Mouse (Mus musculus) megakaryocyte, embryonic 14.5 days (primary cell): ENCODE results near the gene Aplp2. TPM values are rescaled to one million over a fixed set of nuclear protein-coding genes. Genes with fewer than 3 reads are reported as not detected.
"Not testable (repeated sequence)": the region's sequence is repeated elsewhere in the genome, so short reads cannot be mapped to it uniquely, and the experiment has no call there.

ENCODE experiments used
- H3K27me3 ChIP-seq: replicated peaks from 2 replicates; pipeline ENCODE3; 2012; ENCODE audit warnings: inconsistent platforms
- H3K36me3 ChIP-seq: replicated peaks from 2 replicates; pipeline ENCODE3; 2012; ENCODE audit warnings: low read length, inconsistent platforms, mixed read lengths
- H3K4me1 ChIP-seq: 2 replicates; pipeline ENCODE4 v1.6.1; 2012; ENCODE audit warnings: inconsistent platforms
- H3K4me3 ChIP-seq: replicated peaks from 2 replicates; pipeline ENCODE3; 2012; ENCODE audit warnings: moderate library complexity, mild to moderate bottlenecking, inconsistent platforms
- H3K9me3 ChIP-seq: 2 replicates; pipeline ENCODE4 v1.6.1; 2012; ENCODE audit warnings: inconsistent platforms
- FLI1 ChIP-seq: IDR thresholded peaks from 2 replicates; pipeline ENCODE4 v1.6.1; 2012; ENCODE audit warnings: low read length, inconsistent platforms, mixed read lengths
- GATA1 ChIP-seq: IDR thresholded peaks from 3 replicates; pipeline ENCODE4 v1.6.1; 2012; ENCODE audit warnings: mixed read lengths, low read length, inconsistent platforms, borderline replicate concordance
- polyA plus RNA-seq: library from polyadenylated mRNA; stranded (reverse); fragments of >175 nt; gene quantifications from 2 replicates; pipeline ENCODE4 v1.2.3, GENCODE M21; 2012; ENCODE audit warnings: low replicate concordance; ENCODE audit not compliant: insufficient read depth

Gene Aplp2
- polyA plus RNA-seq, 1 experiment = 4.7 TPM

DNA sequence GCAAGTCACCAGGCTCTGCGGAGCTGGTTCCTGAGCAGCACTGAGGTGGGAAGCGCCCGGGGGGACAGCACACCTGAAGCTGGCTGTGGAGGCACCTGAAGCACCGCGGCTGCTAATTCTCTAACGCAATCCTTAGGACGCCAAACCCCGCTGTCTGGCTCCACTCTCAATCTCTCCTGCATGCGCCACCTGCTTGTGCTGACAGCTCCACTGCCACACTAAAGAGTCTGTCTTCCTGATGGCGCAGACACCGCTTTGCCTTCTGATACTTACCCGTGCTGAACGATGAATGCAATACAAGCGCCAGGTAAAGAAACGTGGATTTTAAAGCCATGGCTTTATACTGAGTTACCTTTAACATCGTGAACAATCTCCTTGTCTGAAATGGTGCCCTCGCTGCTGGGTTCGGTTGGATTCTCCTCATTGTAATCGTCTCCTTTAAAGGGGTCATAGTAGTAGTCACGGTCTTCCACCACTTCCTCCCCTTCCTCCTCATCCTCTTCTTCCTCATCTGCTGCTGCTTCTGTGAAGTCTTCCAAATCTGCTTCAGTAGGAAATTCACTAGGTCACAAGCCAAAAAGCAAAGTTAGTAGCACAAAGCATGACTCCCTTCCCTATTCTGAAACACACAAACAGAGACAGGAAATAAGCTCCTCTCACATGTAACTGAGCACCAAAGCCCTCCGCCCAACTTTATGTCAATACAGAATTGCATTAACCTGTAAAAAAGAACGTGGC lies 43.1 kb downstream of the Aplp2 start:
- H3K4me3 ChIP-seq = no peak overlapping the region
- peaks cover 2% of the 10 kb centered on the region for H3K36me3 ChIP-seq
- no peak for TF ChIP-seq GATA1
- no peak for TF ChIP-seq FLI1
- H3K9me3 ChIP-seq = no peaks in the 10 kb centered on the region
- peaks cover 11% of the 10 kb centered on the region for H3K4me1 ChIP-seq
- H3K27me3 ChIP-seq = peaks cover 8% of the 10 kb centered on the region

- peaks cover 2% of the 10 kb centered on the region for H3K36me3 ChIP-seq
- no peak overlapping the region for H3K4me3 ChIP-seq
These were observed 44.3 kb downstream of the Aplp2 start for GRCm38 (mm10) chr9:31167305-31167704.

GRCm38 (mm10) chr9:31165505-31165904 lies 46.1 kb downstream of the Aplp2 start:
- H3K4me1 ChIP-seq = peaks cover 10% of the 10 kb centered on the region
- not testable (repeated sequence) for H3K36me3 ChIP-seq, H3K4me3 ChIP-seq, H3K27me3 ChIP-seq, H3K9me3 ChIP-seq

More at GRCm38 (mm10) chr9:31167305-31167704, 44.3 kb downstream of the Aplp2 start:
- no peaks in the 10 kb centered on the region for H3K9me3 ChIP-seq
- TF ChIP-seq GATA1 (no peak), FLI1 (no peak)
- peaks cover 8% of the 10 kb centered on the region for H3K27me3 ChIP-seq
- H3K4me1 ChIP-seq = peaks cover 18% of the 10 kb centered on the region

- Histone ChIP-seq H3K36me3 (peaks cover 1% of the 10 kb centered on the region), H3K9me3 (no peaks in the 10 kb centered on the region), H3K4me1 (peaks cover 10% of the 10 kb centered on the region), H3K27me3 (peaks cover 6% of the 10 kb centered on the region), H3K4me3 (no peak overlapping the region)
- TF ChIP-seq FLI1 (no peak), GATA1 (no peak)
These were observed 48.3 kb downstream of the Aplp2 start for GRCm38 (mm10) chr9:31163327-31163726.

- TF ChIP-seq GATA1 = no peak
- no peak for TF ChIP-seq FLI1
- no peaks in the 10 kb centered on the region for H3K36me3 ChIP-seq
These were observed 48.7 kb downstream of the Aplp2 start for GRCm38 (mm10) chr9:31162911-31163310.

DNA sequence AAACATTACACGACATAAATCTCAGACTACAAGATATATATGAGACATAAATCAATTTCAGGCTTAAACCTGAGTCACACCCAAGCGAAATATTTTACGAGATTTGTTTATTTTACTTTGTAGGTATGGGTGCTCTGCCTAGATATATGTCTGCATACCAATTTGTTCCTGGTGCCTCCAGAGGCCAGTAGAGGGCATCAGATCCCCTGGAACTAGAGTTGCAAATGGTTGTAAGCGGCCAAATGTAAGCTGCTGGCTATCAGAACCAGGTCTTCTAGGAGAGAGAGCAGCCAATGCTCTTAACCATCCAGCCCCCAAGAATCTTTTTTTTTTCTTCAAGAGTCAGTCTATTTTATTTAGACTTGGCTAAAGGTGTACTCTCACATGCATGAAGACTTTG lies 51.7 kb downstream of the Aplp2 start:
- H3K36me3 ChIP-seq = peaks cover 4% of the 10 kb centered on the region
- no peak overlapping the region for H3K4me3 ChIP-seq
- H3K27me3 ChIP-seq = no peaks in the 10 kb centered on the region
- H3K9me3 ChIP-seq = no peaks in the 10 kb centered on the region
- TF ChIP-seq GATA1 = no peak
- peaks cover 13% of the 10 kb centered on the region for H3K4me1 ChIP-seq

More at GRCm38 (mm10) chr9:31162911-31163310, 48.7 kb downstream of the Aplp2 start:
- H3K4me3 ChIP-seq = no peak overlapping the region
- peaks cover 10% of the 10 kb centered on the region for H3K4me1 ChIP-seq
- no peaks in the 10 kb centered on the region for H3K9me3 ChIP-seq
- peaks cover 6% of the 10 kb centered on the region for H3K27me3 ChIP-seq

DNA sequence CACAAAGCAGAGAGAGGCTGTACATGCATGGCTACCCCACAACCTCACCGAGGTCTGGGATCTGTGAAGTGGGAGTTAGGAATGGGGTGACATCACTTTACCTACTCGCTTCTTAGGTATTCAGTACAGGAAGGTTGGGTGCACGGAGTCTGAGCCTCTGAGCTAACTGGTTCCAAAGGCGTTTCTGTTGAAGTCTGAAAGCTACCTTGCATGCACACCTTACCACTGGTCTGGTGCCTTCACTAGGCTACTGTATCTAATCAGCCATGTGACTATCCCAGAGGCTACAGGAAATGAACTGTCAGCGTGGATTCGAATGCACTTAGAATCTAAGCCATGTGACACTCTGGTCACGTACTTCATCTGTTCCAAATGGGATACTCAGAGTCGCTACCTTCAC lies 55.0 kb downstream of the Aplp2 start:
- Histone ChIP-seq H3K36me3 (peaks cover 4% of the 10 kb centered on the region), H3K4me3 (no peak overlapping the region), H3K9me3 (no peaks in the 10 kb centered on the region), H3K27me3 (no peaks in the 10 kb centered on the region), H3K4me1 (peaks cover 3% of the 10 kb centered on the region)
- TF ChIP-seq FLI1 (no peak), GATA1 (no peak)

DNA sequence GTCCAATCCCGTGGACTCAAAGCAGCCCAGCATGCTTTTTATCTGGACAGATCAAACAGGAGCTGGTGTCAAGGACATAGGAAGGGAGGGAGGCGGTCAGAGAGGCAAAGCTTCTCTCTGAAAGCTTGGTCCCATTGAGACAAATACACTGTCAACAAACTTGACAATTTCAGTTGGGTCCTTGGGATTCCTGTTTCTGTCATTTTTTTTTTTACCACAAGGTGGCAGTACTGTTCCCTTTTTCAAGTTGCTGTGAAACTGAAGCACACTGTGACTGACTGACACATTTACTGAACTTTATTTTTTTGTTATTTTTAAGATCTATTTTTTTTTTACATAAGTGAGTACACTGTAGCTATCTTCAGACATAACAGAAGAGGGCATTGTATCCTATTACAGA lies 60.6 kb downstream of the Aplp2 start:
- H3K36me3 ChIP-seq = no peaks in the 10 kb centered on the region
- TF ChIP-seq GATA1 (no peak), FLI1 (no peak)

DNA sequence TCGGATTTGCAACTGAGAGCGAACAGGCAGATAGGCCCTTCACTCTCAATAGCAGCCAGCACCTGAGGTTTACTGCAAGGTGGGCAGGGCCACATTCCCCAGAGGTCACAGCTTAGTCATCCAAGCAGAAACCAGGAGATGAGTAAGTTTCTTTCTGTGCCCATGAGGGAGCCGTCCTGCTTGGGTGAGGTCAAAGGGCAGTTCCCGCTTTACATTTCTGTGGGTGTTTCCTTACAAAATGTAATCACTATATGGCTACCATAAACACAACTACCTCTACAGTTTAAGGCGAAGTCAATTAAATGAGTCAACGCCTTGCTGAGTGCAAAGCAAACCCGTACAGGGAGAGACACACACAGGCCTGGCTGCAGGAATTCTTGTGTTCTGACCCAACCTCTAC lies 63.5 kb downstream of the Aplp2 start:
- Histone ChIP-seq H3K4me1 (peaks cover 22% of the 10 kb centered on the region), H3K9me3 (no peaks in the 10 kb centered on the region), H3K36me3 (no peaks in the 10 kb centered on the region), H3K4me3 (no peak overlapping the region), H3K27me3 (peaks cover 4% of the 10 kb centered on the region)
- no peak for TF ChIP-seq GATA1
- TF ChIP-seq FLI1 = no peak

More for the DNA sequence above, 60.6 kb downstream of the Aplp2 start:
- no peak overlapping the region for H3K4me3 ChIP-seq
- no peaks in the 10 kb centered on the region; the same call in 1 of the 2 replicates for H3K4me1 ChIP-seq
- H3K9me3 ChIP-seq = no peaks in the 10 kb centered on the region
- peaks cover 4% of the 10 kb centered on the region for H3K27me3 ChIP-seq

DNA sequence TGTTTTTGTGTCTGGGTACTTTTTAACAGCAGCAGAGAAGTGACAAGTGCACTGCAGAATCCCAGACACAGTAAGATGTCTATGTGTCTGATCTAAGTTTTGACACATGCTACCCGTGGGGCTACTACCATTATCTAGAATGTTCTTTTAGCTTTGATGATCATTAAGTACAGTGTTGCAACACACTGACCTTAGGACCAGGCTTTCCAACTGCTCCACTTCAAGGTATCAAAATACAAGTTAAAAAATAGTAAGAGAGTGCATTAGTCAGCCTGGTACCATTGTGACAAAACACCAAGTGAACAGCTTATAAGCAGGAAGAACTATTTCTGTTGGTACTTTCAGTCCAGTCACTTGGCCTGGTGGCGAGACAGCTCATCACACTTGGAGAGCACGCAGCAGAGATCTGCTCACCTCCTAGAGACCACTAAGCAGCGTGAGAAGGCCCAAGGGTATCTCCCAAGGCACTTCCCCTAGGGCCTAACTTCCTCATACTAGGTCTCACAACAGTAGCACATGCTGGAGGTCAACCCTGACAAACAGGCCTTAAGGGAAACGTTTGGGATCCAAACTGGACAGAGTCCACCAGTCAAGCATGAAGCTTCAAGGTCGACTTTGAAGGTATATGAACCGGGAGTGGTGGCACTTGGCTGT lies 66.2 kb downstream of the Aplp2 start:
- Histone ChIP-seq H3K27me3 (peaks cover 14% of the 10 kb centered on the region), H3K4me3 (no peak overlapping the region), H3K4me1 (peaks cover 22% of the 10 kb centered on the region), H3K9me3 (no peaks in the 10 kb centered on the region), H3K36me3 (no peaks in the 10 kb centered on the region)
- TF ChIP-seq GATA1 = no peak
- TF ChIP-seq FLI1 = no peak
